Mouse (Mus musculus) MEL (cell line): ENCODE results near the gene Ddx6. TPM values are rescaled to one million over a fixed set of nuclear protein-coding genes. Genes with fewer than 3 reads are reported as not detected.

Experiments
- DNase-seq: peaks from one replicate; pipeline ENCODE4 v3.0.0; 2011; ENCODE audit warnings: low read depth, low spot score
- H3K27ac ChIP-seq: 2 replicates; pipeline ENCODE4 v1.5.1; 2012; ENCODE audit warnings: low read depth, mild to moderate bottlenecking, control low read depth, low read length, moderate library complexity; ENCODE audit not compliant: control insufficient read depth
- H3K27me3 ChIP-seq, 2 experiments: fragments of 150-350 bp in 1 of 2; sonication (generic) in 1 of 2; 2 replicates each; pipeline ENCODE4 v1.6.1; 2012; ENCODE audit warnings: low read length in 2 of 2, mild to moderate bottlenecking in 2 of 2, improper control_type of control experiment in 1 of 2, moderate library complexity in 1 of 2; ENCODE audit not compliant: insufficient read depth in 2 of 2, control insufficient read depth in 1 of 2
- H3K36me3 ChIP-seq, 2 experiments: 2 replicates each; pipeline ENCODE4 v1.6.1; 2012 to 2014; ENCODE audit warnings: low read length in 2 of 2, improper control_type of control experiment in 1 of 2, inconsistent platforms in 1 of 2, mild to moderate bottlenecking in 1 of 2; ENCODE audit not compliant: insufficient read depth in 2 of 2, control insufficient read depth in 1 of 2
- H3K4me1 ChIP-seq, 2 experiments: fragments of 150-350 bp in 1 of 2; sonication (generic) in 1 of 2; 2 replicates each; pipeline ENCODE4 v1.6.1; 2012; ENCODE audit warnings: low read length in 2 of 2, improper control_type of control experiment in 1 of 2, mild to moderate bottlenecking in 1 of 2; ENCODE audit not compliant: insufficient read depth in 2 of 2, control insufficient read depth in 1 of 2
- H3K4me3 ChIP-seq, 2 experiments: fragments of 150-350 bp in 1 of 2; sonication (generic) in 1 of 2; 2 replicates each; pipeline ENCODE4 v1.5.1; 2012; ENCODE audit warnings: low read depth in 2 of 2, low read length in 2 of 2, mild to moderate bottlenecking in 2 of 2, moderate library complexity in 2 of 2, control low read depth in 1 of 2, improper control_type of control experiment in 1 of 2; ENCODE audit not compliant: control insufficient read depth in 1 of 2, insufficient read depth in 1 of 2
- H3K79me2 ChIP-seq: 2 replicates; pipeline ENCODE4 v1.6.1; 2012; ENCODE audit warnings: mild to moderate bottlenecking, low read length, moderate library complexity; ENCODE audit not compliant: control insufficient read depth, poor library complexity, insufficient read depth
- H3K9ac ChIP-seq: 2 replicates; pipeline ENCODE4 v1.6.1; 2012; ENCODE audit warnings: low read depth, mild to moderate bottlenecking, control low read depth, low read length, moderate library complexity; ENCODE audit not compliant: control insufficient read depth, poor library complexity, severe bottlenecking
- H3K9me3 ChIP-seq: fragments of 150-350 bp; sonication (generic); replicated peaks from 2 replicates; pipeline ENCODE4 v1.6.1; 2012; ENCODE audit warnings: mild to moderate bottlenecking, low read length, improper control_type of control experiment, moderate library complexity; ENCODE audit not compliant: insufficient read depth
- BHLHE40 ChIP-seq: IDR thresholded peaks from 2 replicates; pipeline ENCODE4 v1.6.1; 2012; ENCODE audit warnings: low read depth, mild to moderate bottlenecking, inconsistent platforms, low read length, improper control_type of control experiment, borderline replicate concordance
- CHD1 ChIP-seq: IDR thresholded peaks from 2 replicates; pipeline ENCODE4 v1.6.1; 2012; ENCODE audit warnings: low read depth, mild to moderate bottlenecking, inconsistent platforms, low read length, improper control_type of control experiment
- CTCF ChIP-seq, 3 experiments: IDR thresholded peaks in 2 of 3; conservative IDR thresholded peaks in 1 of 3; 2 replicates each; pipeline ENCODE4 v1.5.1; 2011 to 2012; ENCODE audit warnings: low read length in 3 of 3, low read depth in 2 of 3, mild to moderate bottlenecking in 2 of 3, improper control_type of control experiment in 1 of 3, inconsistent platforms in 1 of 3, mixed read lengths in 1 of 3, moderate library complexity in 1 of 3; ENCODE audit not compliant: control insufficient read depth in 1 of 3, insufficient read depth in 1 of 3, poor library complexity in 1 of 3, severe bottlenecking in 1 of 3
- ELF1 ChIP-seq: IDR thresholded peaks from 2 replicates; pipeline ENCODE4 v1.6.1; 2014; ENCODE audit warnings: low read depth, mild to moderate bottlenecking, inconsistent platforms, low read length, improper control_type of control experiment, moderate library complexity
- ETS1 ChIP-seq: IDR thresholded peaks from 2 replicates; pipeline ENCODE4 v1.6.1; 2012; ENCODE audit warnings: low read depth, mild to moderate bottlenecking, inconsistent platforms, low read length, improper control_type of control experiment, moderate library complexity
- KAT2A ChIP-seq: conservative IDR thresholded peaks from 2 replicates; pipeline ENCODE4 v1.6.1; 2012; ENCODE audit warnings: low read depth, low read length, improper control_type of control experiment, inconsistent platforms
- MAFK ChIP-seq: IDR thresholded peaks from 2 replicates; pipeline ENCODE4 v1.6.1; 2011; ENCODE audit warnings: low read depth, mild to moderate bottlenecking, low read length, improper control_type of control experiment, borderline replicate concordance
- MAZ ChIP-seq: IDR thresholded peaks from 2 replicates; pipeline ENCODE4 v1.6.1; 2012; ENCODE audit warnings: low read depth, mild to moderate bottlenecking, inconsistent platforms, low read length, improper control_type of control experiment
- MEF2A ChIP-seq: IDR thresholded peaks from 2 replicates; pipeline ENCODE4 v1.6.1; 2014; ENCODE audit warnings: low read depth, mild to moderate bottlenecking, inconsistent platforms, low read length, improper control_type of control experiment; ENCODE audit not compliant: poor library complexity, insufficient replicate concordance, severe bottlenecking; ENCODE audit errors: extremely low read depth
- MXI1 ChIP-seq: IDR thresholded peaks from 2 replicates; pipeline ENCODE4 v1.6.1; 2011; ENCODE audit warnings: mild to moderate bottlenecking, low read depth, low read length, improper control_type of control experiment
- NELFE ChIP-seq: IDR thresholded peaks from 2 replicates; pipeline ENCODE4 v1.6.1; 2011; ENCODE audit warnings: low read depth, low read length, improper control_type of control experiment
- RCOR1 ChIP-seq: IDR thresholded peaks from 2 replicates; pipeline ENCODE4 v1.6.1; 2012; ENCODE audit warnings: low read depth, mild to moderate bottlenecking, inconsistent platforms, low read length, improper control_type of control experiment
- SIN3A ChIP-seq: IDR thresholded peaks from 2 replicates; pipeline ENCODE4 v1.6.1; 2012; ENCODE audit warnings: low read length, improper control_type of control experiment, inconsistent platforms
- TBP ChIP-seq: IDR thresholded peaks from 2 replicates; pipeline ENCODE4 v1.8.0; 2011; ENCODE audit warnings: low read depth, low read length, improper control_type of control experiment
- TCF12 ChIP-seq: IDR thresholded peaks from 2 replicates; pipeline ENCODE4 v1.6.1; 2014; ENCODE audit warnings: low read depth, mild to moderate bottlenecking, inconsistent platforms, low read length, improper control_type of control experiment, moderate library complexity
- USF1 ChIP-seq: IDR thresholded peaks from 2 replicates; pipeline ENCODE4 v1.6.1; 2014; ENCODE audit warnings: low read depth, mild to moderate bottlenecking, inconsistent platforms, low read length, improper control_type of control experiment, moderate library complexity
- USF2 ChIP-seq, 2 experiments: IDR thresholded peaks; 2 replicates each; pipeline ENCODE4 v1.6.1; 2011 to 2012; ENCODE audit warnings: improper control_type of control experiment in 2 of 2, low read length in 2 of 2, borderline replicate concordance in 1 of 2, inconsistent platforms in 1 of 2, low read depth in 1 of 2, mild to moderate bottlenecking in 1 of 2; ENCODE audit not compliant: insufficient read depth in 1 of 2
- ZC3H11A ChIP-seq: IDR thresholded peaks from 2 replicates; pipeline ENCODE4 v1.6.1; 2012; ENCODE audit warnings: low read depth, mild to moderate bottlenecking, inconsistent platforms, low read length, improper control_type of control experiment
- ZKSCAN1 ChIP-seq: IDR thresholded peaks from 2 replicates; pipeline ENCODE4 v1.6.1; 2012; ENCODE audit warnings: low read depth, mild to moderate bottlenecking, inconsistent platforms, low read length, improper control_type of control experiment, moderate library complexity
- ZMIZ1 ChIP-seq: IDR thresholded peaks from 2 replicates; pipeline ENCODE4 v1.6.1; 2012; ENCODE audit warnings: low read depth, mild to moderate bottlenecking, inconsistent platforms, low read length, improper control_type of control experiment, moderate library complexity
- polyA plus RNA-seq, 2 experiments: library from polyadenylated mRNA; stranded (reverse) in 1 of 2; unstranded in 1 of 2; fragments of >175 nt in 1 of 2; fragments of >200 nt in 1 of 2; gene quantifications; 2 replicates each; pipeline versions ENCODE4 v1.2.1 to v1.2.4; 2012; ENCODE audit warnings: low replicate concordance in 2 of 2, low read depth in 1 of 2; ENCODE audit not compliant: insufficient read length in 2 of 2, insufficient read depth in 1 of 2, missing spikeins in 1 of 2
- total RNA-seq: library from RNA; depleted of rRNA; stranded (reverse); fragments of 300-350 nt; gene quantifications from 2 replicates; pipeline ENCODE4 v1.2.3, GENCODE M21; 2012

Gene Ddx6
- total and polyA plus RNA-seq, 3 experiments: 35.9 to 96.5 (median 41.9) TPM

- DNase-seq: no peak
- peaks cover 7 to 11% of the 10 kb centered on the region in 2 experiments; a peak in 3 of 4 replicates for H3K4me1 ChIP-seq
- TF ChIP-seq KAT2A (no peak), ELF1 (no peak), MEF2A (no peak), CHD1 (no peak), NELFE (no peak), MAZ (no peak), USF2 (IDR thresholded peaks at IDR 0.05; ENCODE audit: borderline replicate concordance in 1 of 2, insufficient read depth in 1 of 2, low read depth in 1 of 2, low read length in 2 of 2) (no peak), RCOR1 (no peak), MXI1 (no peak), ETS1 (no peak), USF1 (no peak), ZMIZ1 (no peak), BHLHE40 (no peak), SIN3A (no peak), MAFK (no peak), ZC3H11A (no peak)
These were observed 10.8 kb upstream of the Ddx6 start for GRCm38 (mm10) chr9:44593886-44594285.

GRCm38 (mm10) chr9:44594901-44595536 lies 9.7 kb upstream of the Ddx6 start:
- H3K9me3 ChIP-seq: no peaks in the 10 kb centered on the region
- DNase-seq: no peak
- TF ChIP-seq USF1 (no peak), CTCF (IDR thresholded peaks at IDR 0.05 in 2 of 3, conservative IDR thresholded peaks at IDR 0.05 in 1 of 3; ENCODE audit: control insufficient read depth in 1 of 3, insufficient read depth in 1 of 3, low read depth in 2 of 3, low read length in 3 of 3, poor library complexity in 1 of 3, severe bottlenecking in 1 of 3) (no peak), TCF12 (no peak), MXI1 (no peak), ZKSCAN1 (no peak), TBP (no peak), ZC3H11A (no peak)
- H3K4me1 ChIP-seq: peaks cover 7 to 9% of the 10 kb centered on the region in 2 experiments; a peak in 3 of 4 replicates
- no peaks in the 10 kb centered on the region for H3K27me3 ChIP-seq
- H3K4me3 ChIP-seq: no peak overlapping the region
- no peak overlapping the region for H3K27ac ChIP-seq
- peaks cover 0 to 14% of the 10 kb centered on the region in 2 experiments; a peak in 2 of 4 replicates for H3K36me3 ChIP-seq
- H3K9ac ChIP-seq: no peak overlapping the region
- H3K79me2 ChIP-seq: no peaks in the 10 kb centered on the region

More at GRCm38 (mm10) chr9:44593886-44594285, 10.8 kb upstream of the Ddx6 start:
- Histone ChIP-seq H3K27ac (no peak overlapping the region), H3K9me3 (no peaks in the 10 kb centered on the region), H3K79me2 (no peaks in the 10 kb centered on the region), H3K4me3 (no peak overlapping the region), H3K27me3 (no peaks in the 10 kb centered on the region), H3K9ac (no peak overlapping the region), H3K36me3 (peaks cover 0 to 14% of the 10 kb centered on the region in 2 experiments; a peak in 2 of 4 replicates)
